Mouse (Mus musculus) limb, embryonic 14.5 days (tissue): ENCODE measurements around the gene Apba2. TPM values are rescaled to one million over a fixed set of nuclear protein-coding genes. Genes with fewer than 3 reads are reported as not detected.

Experiments used
- ATAC-seq: fragments of 200-750 bp; cut with Nextera tagmentation; 2 replicates; pipeline ENCODE4 v1.8.0; 2017; ENCODE audit warnings: low read depth, moderate number of reproducible peaks, moderate TSS enrichment; ENCODE audit not compliant: low FRiP score
- DNase-seq: peaks from one replicate; pipeline ENCODE4 v3.0.0-alpha.2; 2015; ENCODE audit warnings: low spot score
- H3K27ac ChIP-seq: fragments of 300-500 bp; sonication (generic); replicated peaks from 2 replicates; pipeline ENCODE4 v1.5.1; 2014; ENCODE audit warnings: low read depth, mild to moderate bottlenecking, low read length, moderate library complexity, mixed read lengths
- H3K27me3 ChIP-seq: fragments of 300-500 bp; sonication (generic); 2 replicates; pipeline ENCODE4 v1.6.1; 2014; ENCODE audit warnings: low read length, mixed read lengths; ENCODE audit not compliant: control insufficient read depth, insufficient read depth
- H3K36me3 ChIP-seq: fragments of 300-500 bp; sonication (generic); 2 replicates; pipeline ENCODE4 v1.6.1; 2014; ENCODE audit warnings: mild to moderate bottlenecking, low read length, moderate library complexity, mixed read lengths; ENCODE audit not compliant: control insufficient read depth, insufficient read depth
- H3K4me1 ChIP-seq: fragments of 300-500 bp; sonication (generic); 2 replicates; pipeline ENCODE4 v1.6.1; 2014; ENCODE audit warnings: antibody characterized with exemption, low read length, mixed read lengths; ENCODE audit not compliant: control insufficient read depth, insufficient read depth
- H3K4me2 ChIP-seq: fragments of 300-500 bp; sonication (generic); replicated peaks from 2 replicates; pipeline ENCODE4 v1.6.1; 2014; ENCODE audit warnings: low read depth, mild to moderate bottlenecking, low read length, moderate library complexity; ENCODE audit not compliant: severe bottlenecking
- H3K4me3 ChIP-seq: fragments of 300-500 bp; sonication (generic); replicated peaks from 2 replicates; pipeline ENCODE4 v1.5.1; 2014; ENCODE audit warnings: low read length
- H3K9ac ChIP-seq: fragments of 300-500 bp; sonication (generic); 2 replicates; pipeline ENCODE4 v1.6.1; 2014; ENCODE audit warnings: mild to moderate bottlenecking, low read depth, low read length, moderate library complexity; ENCODE audit not compliant: severe bottlenecking
- H3K9me3 ChIP-seq: fragments of 300-500 bp; sonication (generic); 2 replicates; pipeline ENCODE4 v1.6.1; 2016; ENCODE audit warnings: low read length; ENCODE audit not compliant: control insufficient read depth
- POLR2A ChIP-seq: fragments of 200-500 bp; IDR thresholded peaks from 2 replicates; pipeline ENCODE4 v1.8.0; 2012; ENCODE audit warnings: inconsistent platforms, mild to moderate bottlenecking, moderate library complexity, borderline replicate concordance; ENCODE audit not compliant: insufficient read depth, insufficient read length; ENCODE audit errors: extremely low read depth
- WGBS: fragments of 180-500 bp; shearing (Covaris S2); extraction: QIAGEN DNeasy Blood & Tissue Kit; methylation state at CpG from one replicate; pipeline ENCODE4 v1.1.7; 2014; 5-methylcytosine and 5-hydroxymethylcytosine counted together
- polyA plus RNA-seq, 2 experiments: library from polyadenylated mRNA; depleted of rRNA in 1 of 2; stranded (reverse) in 1 of 2; unstranded in 1 of 2; fragments of >200 nt; fragmentation: Nextera tagmentation in 1 of 2; extraction: Ambion mirVana in 1 of 2; gene quantifications; 2 replicates each; pipeline versions ENCODE4 v1.2.1 to v1.2.3; 2012 to 2014

Gene Apba2
- polyA plus RNA-seq, 2 experiments, result 7.4 to 10.3 TPM

- Histone ChIP-seq H3K36me3 (no peaks in the 10 kb centered on the region), H3K27me3 (no peaks in the 10 kb centered on the region), H3K9ac (no peak overlapping the region), H3K27ac (no peak overlapping the region), H3K4me3 (no peak overlapping the region), H3K9me3 (no peaks in the 10 kb centered on the region), H3K4me1 (no peaks in the 10 kb centered on the region), H3K4me2 (no peak overlapping the region)
- no peak for TF ChIP-seq POLR2A
- 93% methylated on average over 6 of the region's 6 CpGs for WGBS
- no peak for ATAC-seq
- no peak for DNase-seq
Observed at GRCm38 (mm10) chr7:64578176-64578575, 76.7 kb downstream of the Apba2 start.

GRCm38 (mm10) chr7:64579887-64580286, 78.4 kb downstream of the Apba2 start:
- Histone ChIP-seq H3K4me1 (no peaks in the 10 kb centered on the region), H3K4me3 (no peak overlapping the region), H3K9ac (no peak overlapping the region), H3K4me2 (no peak overlapping the region), H3K36me3 (no peaks in the 10 kb centered on the region), H3K27ac (no peak overlapping the region), H3K27me3 (no peaks in the 10 kb centered on the region), H3K9me3 (no peaks in the 10 kb centered on the region)
- WGBS, result 32% methylated on average over 4 of the region's 4 CpGs
- ATAC-seq (no peak), DNase-seq (no peak)
- TF ChIP-seq POLR2A, result no peak

DNA sequence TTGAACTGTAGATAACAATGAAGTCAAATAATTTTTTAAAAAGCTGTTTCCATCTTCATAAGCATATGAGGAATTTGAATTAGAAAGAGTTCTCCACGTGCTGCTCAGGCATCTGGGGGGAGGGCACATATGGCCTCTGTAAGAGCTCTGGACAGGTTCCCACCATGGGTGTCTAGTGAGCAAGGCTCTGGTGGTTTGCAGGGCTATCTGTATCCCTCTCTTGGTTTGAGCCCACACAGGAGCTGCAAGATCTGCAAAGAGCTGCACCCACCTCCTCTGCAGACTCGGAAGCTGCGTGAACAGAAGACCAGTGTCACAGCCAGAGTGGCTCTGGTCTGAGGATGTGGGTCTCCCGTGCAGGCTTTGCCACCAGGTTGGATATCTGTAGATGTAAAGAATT, 78.8 kb downstream of the Apba2 start:
- no peak for TF ChIP-seq POLR2A

DNA sequence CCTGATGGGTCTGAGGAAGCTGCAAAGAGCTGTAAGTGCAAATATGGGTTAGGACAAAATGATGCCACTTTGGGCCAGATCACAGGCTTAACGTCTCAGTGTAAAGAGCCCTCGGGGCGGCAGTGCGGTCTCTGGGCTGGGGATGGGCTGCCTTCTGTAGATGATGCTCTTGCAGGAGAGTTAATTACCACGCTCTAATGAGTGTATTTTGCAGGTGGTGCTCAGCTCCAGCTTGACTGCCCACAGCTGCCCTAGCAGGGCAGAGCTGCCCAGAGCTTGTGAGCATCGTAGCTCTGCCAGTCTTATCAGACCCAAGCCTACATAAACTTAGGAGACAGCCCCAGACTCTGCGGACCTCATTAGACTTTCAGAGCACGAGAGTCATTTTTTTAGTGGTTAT, 80.9 kb downstream of the Apba2 start:
- ATAC-seq (no peak), DNase-seq (no peak)
- H3K27me3 ChIP-seq, result no peaks in the 10 kb centered on the region
- H3K27ac ChIP-seq, result no peak overlapping the region
- no peaks in the 10 kb centered on the region for H3K36me3 ChIP-seq
- H3K4me2 ChIP-seq, result no peak overlapping the region
- H3K9ac ChIP-seq, result no peak overlapping the region
- no peaks in the 10 kb centered on the region for H3K4me1 ChIP-seq
- no peak for TF ChIP-seq POLR2A
- no peak overlapping the region for H3K4me3 ChIP-seq
- no peaks in the 10 kb centered on the region for H3K9me3 ChIP-seq
- WGBS, result 71% methylated on average over 8 of the region's 8 CpGs

More for the DNA sequence above, 78.8 kb downstream of the Apba2 start:
- Histone ChIP-seq H3K9me3 (no peaks in the 10 kb centered on the region), H3K4me3 (no peak overlapping the region), H3K4me2 (no peak overlapping the region), H3K4me1 (no peaks in the 10 kb centered on the region), H3K27ac (no peak overlapping the region), H3K9ac (no peak overlapping the region), H3K27me3 (no peaks in the 10 kb centered on the region), H3K36me3 (no peaks in the 10 kb centered on the region)
- DNase-seq (no peak), ATAC-seq (no peak)
- 57% methylated on average over 4 of the region's 4 CpGs for WGBS

GRCm38 (mm10) chr7:64583670-64584121, 82.2 kb downstream of the Apba2 start:
- Histone ChIP-seq H3K4me3 (no peak overlapping the region), H3K4me2 (no peak overlapping the region), H3K36me3 (no peaks in the 10 kb centered on the region), H3K9ac (no peak overlapping the region), H3K27me3 (no peaks in the 10 kb centered on the region), H3K4me1 (no peaks in the 10 kb centered on the region), H3K27ac (no peak overlapping the region), H3K9me3 (no peaks in the 10 kb centered on the region)
- no peak for DNase-seq
- WGBS, result 89% methylated on average over 6 of the region's 6 CpGs
- no peak for ATAC-seq
- no peak for TF ChIP-seq POLR2A

- H3K36me3 ChIP-seq, result no peaks in the 10 kb centered on the region
- no peaks in the 10 kb centered on the region for H3K27me3 ChIP-seq
- DNase-seq (no peak), ATAC-seq (no peak)
- no peaks in the 10 kb centered on the region for H3K9me3 ChIP-seq
- H3K4me2 ChIP-seq, result no peak overlapping the region
- H3K4me3 ChIP-seq, result no peak overlapping the region
- H3K4me1 ChIP-seq, result no peaks in the 10 kb centered on the region
- no peak overlapping the region for H3K27ac ChIP-seq
- no peak for TF ChIP-seq POLR2A
- 81% methylated on average over 4 of the region's 4 CpGs for WGBS
- H3K9ac ChIP-seq, result no peak overlapping the region
Observed at GRCm38 (mm10) chr7:64586133-64586532, 84.6 kb downstream of the Apba2 start.
